Mouse (Mus musculus): ENCODE data around the gene Il18rap.

DNA sequence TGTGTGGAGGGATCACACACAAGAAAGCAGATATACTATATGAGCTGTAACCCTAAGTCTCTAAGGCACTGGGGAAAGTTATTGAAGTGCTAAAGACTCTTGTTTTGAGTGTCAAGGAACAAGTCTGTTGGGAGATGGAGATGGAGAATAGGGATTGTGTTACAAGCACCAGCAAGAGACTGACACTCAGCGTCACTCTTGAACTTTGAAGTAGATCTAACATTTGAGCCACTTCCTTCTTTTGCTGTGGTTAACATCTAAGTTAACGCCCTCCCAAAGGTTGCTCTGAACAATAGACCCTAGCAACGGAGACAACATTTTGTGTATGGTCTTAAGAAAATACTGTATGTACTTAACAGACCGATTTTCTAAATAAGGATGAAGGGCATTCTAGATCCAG is 41.5 kb upstream of the Il18rap start:
- no peak for TF ChIP-seq GATA1 (IDR thresholded peaks at IDR 0.05; ENCODE audit: borderline replicate concordance, low read length)
- TF ChIP-seq FLI1 (IDR thresholded peaks at IDR 0.05; ENCODE audit: low read length): no peak
